Mouse (Mus musculus) lung, adult 2 months (tissue): ENCODE measurements around the gene Cdx2.

Experiments
- CTCF ChIP-seq: fragments of 200-500 bp; IDR thresholded peaks from 2 replicates; pipeline ENCODE4 v1.5.1; 2011; ENCODE audit warnings: mild to moderate bottlenecking, low read length, control low read depth; ENCODE audit not compliant: insufficient read depth
- POLR2A ChIP-seq: fragments of 200-500 bp; IDR thresholded peaks from 2 replicates; pipeline ENCODE4 v1.6.1; 2011; ENCODE audit warnings: low read depth, mild to moderate bottlenecking, control low read depth, low read length, borderline replicate concordance; ENCODE audit errors: extremely low read depth

- TF ChIP-seq POLR2A (no peak), CTCF (no peak)
Measured at GRCm38 (mm10) chr5:147306638-147307397, at the start of gene Cdx2.
